Mouse (Mus musculus) left cerebral cortex, postnatal 10 days (tissue): ENCODE measurements around the gene Pld3. TPM values are rescaled to one million over a fixed set of nuclear protein-coding genes. Genes with fewer than 3 reads are reported as not detected.

ENCODE experiments used
- DNase-seq, 2 experiments: peaks; one replicate each; pipeline ENCODE4 v3.0.0; 2021 to 2022; ENCODE audit warnings: low spot score in 2 of 2, mixed read lengths in 1 of 2; ENCODE audit errors: extremely low spot score in 1 of 2
- intact Hi-C: fragments of 180-260 bp; cut with DNase I; formaldehyde crosslinking; loops from one replicate; pipeline ENCODE4 v1.15.1; 2025
- total RNA-seq, 2 experiments: library from RNA; stranded (reverse); gene quantifications; 2 replicates each; pipeline ENCODE4 v1.2.3; 2021

The Pld3 gene
- total RNA-seq, 2 experiments from 2014 or later = 520 to 550 TPM

GRCm38 (mm10) chr7:27574124-27574880 is 21.3 kb upstream of the Pld3 start:
- no peak for DNase-seq
- intact Hi-C loops = no loop called here

- no peak for DNase-seq
- intact Hi-C loops = no loop called here
Measured at GRCm38 (mm10) chr7:27572133-27572532, 19.1 kb upstream of the Pld3 start.

- intact Hi-C loops = no loop called here
Measured at GRCm38 (mm10) chr7:27569580-27570224, 16.7 kb upstream of the Pld3 start.

GRCm38 (mm10) chr7:27560978-27561377 is 8.0 kb upstream of the Pld3 start:
- intact Hi-C loops = no loop called here

More at GRCm38 (mm10) chr7:27569580-27570224, 16.7 kb upstream of the Pld3 start:
- no peak for DNase-seq

GRCm38 (mm10) chr7:27560291-27560887 is 7.4 kb upstream of the Pld3 start:
- intact Hi-C loops = no loop called here
- DNase-seq = no peak

More at GRCm38 (mm10) chr7:27560978-27561377, 8.0 kb upstream of the Pld3 start:
- DNase-seq = no peak

- DNase-seq = no peak
- intact Hi-C loops = no loop called here
Measured at GRCm38 (mm10) chr7:27552070-27552469, 948 bp downstream of the Pld3 start.

- intact Hi-C loops = no loop called here
- DNase-seq = no peak
Measured at GRCm38 (mm10) chr7:27549597-27549996, 3.4 kb downstream of the Pld3 start.

- no peak for DNase-seq
- intact Hi-C loops = no loop called here
Measured at GRCm38 (mm10) chr7:27544675-27545370, 8.2 kb downstream of the Pld3 start.

- intact Hi-C loops = no loop called here
- no peak for DNase-seq
Measured at GRCm38 (mm10) chr7:27543851-27544250, 9.2 kb downstream of the Pld3 start.

- intact Hi-C loops = no loop called here
- DNase-seq = peak in 1 of 2 experiments; percentile 47
Measured at GRCm38 (mm10) chr7:27543065-27543464, 10.0 kb downstream of the Pld3 start.

- DNase-seq = peak; percentile 90 to 94
- intact Hi-C loops = no loop called here
Measured at GRCm38 (mm10) chr7:27542392-27543033, 10.5 kb downstream of the Pld3 start.

- intact Hi-C loops = no loop called here
Measured at GRCm38 (mm10) chr7:27541922-27542321, 11.1 kb downstream of the Pld3 start.

GRCm38 (mm10) chr7:27541431-27541830 is 11.6 kb downstream of the Pld3 start:
- intact Hi-C loops = no loop called here
- peak; percentile 84 to 88 for DNase-seq

More at GRCm38 (mm10) chr7:27541922-27542321, 11.1 kb downstream of the Pld3 start:
- no peak for DNase-seq

- peak in 1 of 2 experiments; percentile 38 for DNase-seq
- intact Hi-C loops = no loop called here
Measured at GRCm38 (mm10) chr7:27540935-27541334, 12.1 kb downstream of the Pld3 start.

- DNase-seq = no peak
- intact Hi-C loops = no loop called here
Measured at GRCm38 (mm10) chr7:27540521-27540920, 12.5 kb downstream of the Pld3 start.

GRCm38 (mm10) chr7:27538797-27539196 is 14.2 kb downstream of the Pld3 start:
- intact Hi-C loops = no loop called here
- DNase-seq = no peak

GRCm38 (mm10) chr7:27537998-27538397 is 15.0 kb downstream of the Pld3 start:
- DNase-seq = no peak
- intact Hi-C loops = no loop called here

- peak in 1 of 2 experiments; percentile 18 for DNase-seq
- intact Hi-C loops = no loop called here
Measured at GRCm38 (mm10) chr7:27536618-27537017, 16.4 kb downstream of the Pld3 start.

- DNase-seq = peak in 1 of 2 experiments; percentile 20
- intact Hi-C loops = no loop called here
Measured at GRCm38 (mm10) chr7:27535386-27535785, 17.6 kb downstream of the Pld3 start.
